Mouse (Mus musculus): ENCODE data around the gene Gps2.

GRCm38 (mm10) chr11:69933066-69933465, 19.4 kb downstream of the Gps2 start:
- TF ChIP-seq POLR2A (IDR thresholded peaks at IDR 0.05; ENCODE audit: borderline replicate concordance, extremely low read depth, insufficient read depth, insufficient read length, poor library complexity, severe bottlenecking) (no peak), CTCF (IDR thresholded peaks at IDR 0.05; ENCODE audit: borderline replicate concordance, extremely low read depth, insufficient read depth, insufficient read length) (no peak)
